In the genomic region with DNA sequence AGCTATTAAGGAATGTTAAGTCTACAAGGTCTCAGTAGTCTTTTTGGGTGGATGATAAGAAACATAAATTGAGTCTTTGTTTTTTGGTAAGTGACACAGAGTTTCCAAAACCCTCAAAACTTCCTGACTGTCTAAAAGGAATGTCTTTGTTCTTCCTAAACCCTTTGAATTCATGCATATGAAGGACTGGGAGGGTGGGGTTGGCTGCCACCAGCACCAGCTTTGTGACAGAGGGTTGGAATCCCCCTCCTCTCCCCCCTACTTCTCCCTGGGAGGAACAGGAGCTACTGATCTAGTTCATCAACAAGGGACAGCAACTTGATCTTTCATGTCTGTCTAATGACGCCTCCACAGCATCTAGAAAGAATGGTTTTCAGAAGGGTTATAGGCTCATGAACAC, we compare ENCODE assay signal across 18 mouse cellular contexts.
"Had no signal": no experiment of that assay in that cellular context is flagged by ENCODE, and none has a peak within 500 bp of the region (broad histone marks: within the 10 kb centered on the region; RNA-seq: fewer than 3 reads in every experiment).

No protein-coding gene starts in this region.

- H3K9me3 ChIP-seq: lung, embryonic 15.5 days; megakaryocyte, embryonic 14.5 days; midbrain, embryonic 12.5 days; neural tube, embryonic 12.5 days had no signal

- H3K4me3 ChIP-seq: lung, embryonic 15.5 days; megakaryocyte, embryonic 14.5 days; midbrain, embryonic 12.5 days; neural tube, embryonic 12.5 days had no signal

- H3K9ac ChIP-seq: liver, postnatal 0 days; lung, embryonic 15.5 days; midbrain, embryonic 12.5 days; neural tube, embryonic 12.5 days had no signal

- H3K36me3 ChIP-seq: lung, embryonic 15.5 days; midbrain, embryonic 12.5 days; neural tube, embryonic 12.5 days had no signal

- ATAC-seq: liver, postnatal 0 days; lung, postnatal 0 days; midbrain, embryonic 16.5 days had no signal

- H3K4me2 ChIP-seq: lung, embryonic 15.5 days; midbrain, embryonic 12.5 days; neural tube, embryonic 12.5 days had no signal

- H3K4me1 ChIP-seq: lung, embryonic 15.5 days; midbrain, embryonic 12.5 days; neural tube, embryonic 12.5 days had no signal

- H3K27me3 ChIP-seq: lung, embryonic 15.5 days; megakaryocyte, embryonic 14.5 days; midbrain, embryonic 12.5 days; neural tube, embryonic 12.5 days had no signal

- DNase-seq: liver, postnatal 0 days; lung, adult 2 months; lung, postnatal 14 days; lung, postnatal 36 days; midbrain, embryonic 14.5 days; right cerebral cortex, postnatal 14 days; right cerebral cortex, postnatal 4 days; spleen, adult 18-20 months; thymus, adult 18-20 months; thymus, postnatal 25 days; thymus, postnatal 4 days had no signal

- H3K27ac ChIP-seq: lung, embryonic 15.5 days; macrophage; midbrain, embryonic 12.5 days; neural tube, embryonic 12.5 days had no signal
